Mouse (Mus musculus) heart, postnatal 0 days (tissue): ENCODE measurements around the gene Grip2.

Source experiments
- CTCF ChIP-seq: IDR thresholded peaks from 2 replicates; pipeline ENCODE4 v1.5.1; 2016; ENCODE audit warnings: antibody characterized with exemption, control low read depth, low read depth
- EP300 ChIP-seq: IDR thresholded peaks from 2 replicates; pipeline ENCODE4 v1.6.1; 2016; ENCODE audit warnings: antibody characterized with exemption, low read depth

DNA sequence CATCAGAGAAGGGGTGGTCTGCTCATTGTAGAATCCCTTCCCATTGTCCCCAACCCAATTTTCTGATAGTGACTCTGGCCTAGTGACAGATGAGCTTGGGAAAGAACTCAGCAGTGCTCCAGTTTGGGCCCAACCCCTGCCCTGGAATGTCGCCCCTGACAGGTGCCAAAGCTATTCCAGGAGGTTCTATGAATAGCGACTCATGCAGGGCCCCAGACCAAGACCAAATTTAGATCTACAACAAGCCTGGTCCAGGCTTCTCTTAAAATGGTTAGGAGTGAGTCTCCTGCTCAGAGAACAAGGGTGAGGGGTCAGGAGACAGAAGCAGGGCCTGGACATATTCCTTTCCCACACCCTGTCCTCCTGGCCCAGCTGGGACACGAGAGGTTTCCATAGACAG is 42.0 kb downstream of the Grip2 start:
- TF ChIP-seq CTCF (no peak), EP300 (peak; percentile 87; the same call in 1 of the 2 replicates)
